Mouse (Mus musculus): Measurements from ENCODE around the gene Msh5. TPM values are rescaled to one million over a fixed set of nuclear protein-coding genes. Genes with fewer than 3 reads are reported as not detected.
A peak's percentile ranks its signal among the peaks of the same experiment; 100 is the strongest.
"Not testable (repeated sequence)": the region's sequence is repeated elsewhere in the genome, so short reads cannot be mapped to it uniquely, and the experiment has no call there.

The Msh5 gene
- total RNA-seq, 2 experiments from 2014 or later = 4.5 to 5.4 TPM

GRCm38 (mm10) chr17:35003022-35003838 lies 43.3 kb downstream of the Msh5 start:
- no peak for DNase-seq (ENCODE audit: low spot score in 2 of 2)

GRCm38 (mm10) chr17:35002153-35002865 lies 44.2 kb downstream of the Msh5 start:
- no peak for DNase-seq (ENCODE audit: low spot score in 2 of 2)

- peak in 1 of 2 experiments; percentile 50 for DNase-seq (ENCODE audit: low spot score in 2 of 2)
Observed at GRCm38 (mm10) chr17:35001452-35002152, 44.9 kb downstream of the Msh5 start.

GRCm38 (mm10) chr17:35000717-35001451 lies 45.7 kb downstream of the Msh5 start, which contains the start of gene Vars:
Gene Vars, plus strand, starts transcription at chr17:35000987.
- DNase-seq (ENCODE audit: low spot score in 2 of 2) = peak; percentile 83 to 89

- not testable (repeated sequence) for DNase-seq (ENCODE audit: low spot score in 2 of 2)
Observed at GRCm38 (mm10) chr17:34999871-35000716, 46.5 kb downstream of the Msh5 start.

- no peak for DNase-seq (ENCODE audit: low spot score in 2 of 2)
Observed at GRCm38 (mm10) chr17:34998526-34999430, 47.8 kb downstream of the Msh5 start.

- DNase-seq (ENCODE audit: low spot score in 2 of 2) = no peak
Observed at GRCm38 (mm10) chr17:34997142-34997483, 49.4 kb downstream of the Msh5 start.

- no peak for DNase-seq (ENCODE audit: low spot score in 2 of 2)
Observed at GRCm38 (mm10) chr17:34996411-34997141, 50.0 kb downstream of the Msh5 start.

GRCm38 (mm10) chr17:34995927-34996326 lies 50.6 kb downstream of the Msh5 start:
- DNase-seq (ENCODE audit: low spot score in 2 of 2) = not testable (repeated sequence)

GRCm38 (mm10) chr17:34995192-34995591 lies 51.4 kb downstream of the Msh5 start:
- not testable (repeated sequence) for DNase-seq (ENCODE audit: low spot score in 2 of 2)

GRCm38 (mm10) chr17:34994751-34995150 lies 51.8 kb downstream of the Msh5 start:
- no peak for DNase-seq (ENCODE audit: low spot score in 2 of 2)

GRCm38 (mm10) chr17:34984218-34984617 lies 62.3 kb downstream of the Msh5 start:
- DNase-seq (ENCODE audit: low spot score in 2 of 2) = no peak

- DNase-seq (ENCODE audit: low spot score in 2 of 2) = no peak
Observed at GRCm38 (mm10) chr17:34982328-34982727, 64.2 kb downstream of the Msh5 start.

GRCm38 (mm10) chr17:34981690-34982180 lies 64.8 kb downstream of the Msh5 start, which contains the start of gene Lsm2:
Gene Lsm2, plus strand, starts transcription at chr17:34981862.
- DNase-seq (ENCODE audit: low spot score in 2 of 2) = peak; percentile 72 to 90

- no peak for DNase-seq (ENCODE audit: low spot score in 2 of 2)
Observed at GRCm38 (mm10) chr17:34980655-34981054, 65.9 kb downstream of the Msh5 start.

- DNase-seq (ENCODE audit: low spot score in 2 of 2) = no peak
Observed at GRCm38 (mm10) chr17:34979631-34980030, 66.9 kb downstream of the Msh5 start.

Measured in gastrocnemius, postnatal 4 days (tissue).